Mouse (Mus musculus): ENCODE results near the gene Adgrl1.
"Not testable (repeated sequence)": the region's sequence is repeated elsewhere in the genome, so short reads cannot be mapped to it uniquely, and the experiment has no call there.

The Adgrl1 gene

GRCm38 (mm10) chr8:83954749-83955105, 54.8 kb downstream of the Adgrl1 start:
- DNase-seq (ENCODE audit: low spot score in 2 of 2) = no peak

- peak; percentile 94 to 96 for DNase-seq (ENCODE audit: low spot score in 2 of 2)
Measured at GRCm38 (mm10) chr8:83955106-83955957, 55.4 kb downstream of the Adgrl1 start, which contains the start of the genes Gm10644 and Asf1b. TSS of gene Gm10644 (minus strand) at chr8:83955205. TSS of gene Asf1b (plus strand) at chr8:83955507.

- DNase-seq (ENCODE audit: low spot score in 2 of 2) = no peak
Measured at GRCm38 (mm10) chr8:83955958-83956218, 56.0 kb downstream of the Adgrl1 start.

- DNase-seq (ENCODE audit: low spot score in 2 of 2) = peak in 1 of 2 experiments; percentile 28
Measured at GRCm38 (mm10) chr8:83956789-83957188, 56.9 kb downstream of the Adgrl1 start.

GRCm38 (mm10) chr8:83964015-83964765, 64.3 kb downstream of the Adgrl1 start:
- no peak for DNase-seq (ENCODE audit: low spot score in 2 of 2)

GRCm38 (mm10) chr8:83967701-83968100, 67.8 kb downstream of the Adgrl1 start:
- DNase-seq (ENCODE audit: low spot score in 2 of 2) = no peak

- no peak for DNase-seq (ENCODE audit: low spot score in 2 of 2)
Measured at GRCm38 (mm10) chr8:83971121-83971520, 71.2 kb downstream of the Adgrl1 start.

- no peak for DNase-seq (ENCODE audit: low spot score in 2 of 2)
Measured at GRCm38 (mm10) chr8:83971661-83972060, 71.8 kb downstream of the Adgrl1 start.

GRCm38 (mm10) chr8:83972150-83973120, 72.5 kb downstream of the Adgrl1 start, which contains the start of gene Prkaca:
TSS of gene Prkaca (plus strand) at chr8:83972993.
- peak; percentile 97 to 98 for DNase-seq (ENCODE audit: low spot score in 2 of 2)

- peak in 1 of 2 experiments; percentile 13 for DNase-seq (ENCODE audit: low spot score in 2 of 2)
Measured at GRCm38 (mm10) chr8:83973161-83974031, 73.5 kb downstream of the Adgrl1 start.

GRCm38 (mm10) chr8:83974521-83974920, 74.6 kb downstream of the Adgrl1 start:
- no peak for DNase-seq (ENCODE audit: low spot score in 2 of 2)

- peak in 1 of 2 experiments; percentile 39 for DNase-seq (ENCODE audit: low spot score in 2 of 2)
Measured at GRCm38 (mm10) chr8:83976101-83976630, 76.3 kb downstream of the Adgrl1 start.

GRCm38 (mm10) chr8:83976779-83977350, 77.0 kb downstream of the Adgrl1 start:
- no peak for DNase-seq (ENCODE audit: low spot score in 2 of 2)

GRCm38 (mm10) chr8:83977646-83978045, 77.7 kb downstream of the Adgrl1 start:
- no peak for DNase-seq (ENCODE audit: low spot score in 2 of 2)

- no peak for DNase-seq (ENCODE audit: low spot score in 2 of 2)
Measured at GRCm38 (mm10) chr8:83978200-83978599, 78.3 kb downstream of the Adgrl1 start.

- DNase-seq (ENCODE audit: low spot score in 2 of 2) = no peak
Measured at GRCm38 (mm10) chr8:83980250-83980649, 80.3 kb downstream of the Adgrl1 start.

GRCm38 (mm10) chr8:83980845-83981244, 80.9 kb downstream of the Adgrl1 start:
- no peak for DNase-seq (ENCODE audit: low spot score in 2 of 2)

GRCm38 (mm10) chr8:83981533-83981932, 81.6 kb downstream of the Adgrl1 start:
- DNase-seq (ENCODE audit: low spot score in 2 of 2) = no peak

- DNase-seq (ENCODE audit: low spot score in 2 of 2) = no peak
Measured at GRCm38 (mm10) chr8:83982449-83982848, 82.5 kb downstream of the Adgrl1 start.

- not testable (repeated sequence) for DNase-seq (ENCODE audit: low spot score in 2 of 2)
Measured at GRCm38 (mm10) chr8:83983222-83983621, 83.3 kb downstream of the Adgrl1 start.

All from natural killer cell, adult 2 months (primary cell).